Mouse (Mus musculus) heart, postnatal 0 days (tissue): Measurements from ENCODE around the gene Kbtbd12.

Experiments
- CTCF ChIP-seq: IDR thresholded peaks from 2 replicates; pipeline ENCODE4 v1.5.1; 2016; ENCODE audit warnings: antibody characterized with exemption, control low read depth, low read depth
- EP300 ChIP-seq: IDR thresholded peaks from 2 replicates; pipeline ENCODE4 v1.6.1; 2016; ENCODE audit warnings: antibody characterized with exemption, low read depth

DNA sequence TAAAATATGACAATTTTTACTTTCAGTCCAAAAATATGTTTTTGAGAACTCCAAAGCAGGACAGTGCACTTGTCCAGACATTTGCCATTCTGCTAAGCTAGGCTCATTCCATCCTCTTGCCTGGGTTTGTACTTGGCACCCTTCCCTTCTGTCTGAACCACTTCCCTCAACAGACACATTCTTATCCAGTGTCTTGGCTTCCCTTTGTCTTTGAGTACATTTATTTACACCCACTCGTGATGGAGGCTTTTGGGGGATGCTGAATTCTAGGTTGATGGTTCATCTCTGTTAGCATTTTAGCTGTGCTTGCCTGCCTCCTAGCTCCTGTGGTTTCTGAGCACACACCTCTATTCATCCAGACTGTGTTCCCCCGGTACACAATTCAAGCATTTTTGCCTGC, 31.3 kb downstream of the Kbtbd12 start:
- TF ChIP-seq CTCF (no peak), EP300 (no peak)
